Mouse (Mus musculus) gastrocnemius, postnatal 10 days (tissue): ENCODE measurements at regions not wholly inside any gene's neighbourhood (a gene's known extent, or its start where the extent isn't known, plus 50 kb on each side); places are given as distances from the start of the nearest gene placed in this dataset.
A peak's percentile ranks its signal among the peaks of the same experiment; 100 is the strongest.

Source experiments
- DNase-seq: peaks from one replicate; pipeline ENCODE4 v3.0.0; 2021; ENCODE audit warnings: mixed read lengths

- no peak for DNase-seq
Observed at GRCm38 (mm10) chr8:8274211-8274641, 386.8 kb downstream of the Efnb2 start.

GRCm38 (mm10) chr8:8258855-8259254, 402.2 kb downstream of the Efnb2 start:
- no peak for DNase-seq

- DNase-seq = no peak
Observed at GRCm38 (mm10) chr8:8258231-8258638, 402.8 kb downstream of the Efnb2 start.

GRCm38 (mm10) chr8:8256327-8256726, 404.7 kb downstream of the Efnb2 start:
- no peak for DNase-seq

- no peak for DNase-seq
Observed at GRCm38 (mm10) chr8:8254446-8254845, 406.6 kb downstream of the Efnb2 start.

GRCm38 (mm10) chr8:8244599-8244998, 416.4 kb downstream of the Efnb2 start:
- no peak for DNase-seq

GRCm38 (mm10) chr8:8241755-8242501, 419.1 kb downstream of the Efnb2 start:
- DNase-seq = no peak

- no peak for DNase-seq
Observed at GRCm38 (mm10) chr8:8241051-8241688, 419.9 kb downstream of the Efnb2 start.

GRCm38 (mm10) chr8:8239489-8239888, 421.6 kb downstream of the Efnb2 start:
- no peak for DNase-seq

- no peak for DNase-seq
Observed at GRCm38 (mm10) chr8:8238051-8238450, 423.0 kb downstream of the Efnb2 start.

- DNase-seq = no peak
Observed at GRCm38 (mm10) chr8:8233616-8234015, 427.4 kb downstream of the Efnb2 start.

- DNase-seq = no peak
Observed at GRCm38 (mm10) chr8:8233156-8233555, 427.9 kb downstream of the Efnb2 start.

- no peak for DNase-seq
Observed at GRCm38 (mm10) chr8:8231996-8232632, 428.9 kb downstream of the Efnb2 start.

- DNase-seq = no peak
Observed at GRCm38 (mm10) chr8:8231308-8231985, 429.6 kb downstream of the Efnb2 start.

- DNase-seq = no peak
Observed at GRCm38 (mm10) chr8:8225994-8226393, 435.0 kb downstream of the Efnb2 start.

- peak; percentile 10 for DNase-seq
Observed at GRCm38 (mm10) chr8:8225175-8225830, 435.7 kb downstream of the Efnb2 start.

- DNase-seq = no peak
Observed at GRCm38 (mm10) chr8:8220395-8221031, 440.5 kb downstream of the Efnb2 start.

- DNase-seq = no peak
Observed at GRCm38 (mm10) chr8:8219701-8220394, 441.2 kb downstream of the Efnb2 start.

GRCm38 (mm10) chr8:8193036-8193435, 468.0 kb downstream of the Efnb2 start:
- DNase-seq = no peak

- DNase-seq = no peak
Observed at GRCm38 (mm10) chr8:8186046-8186445, 475.0 kb downstream of the Efnb2 start.

- DNase-seq = no peak
Observed at GRCm38 (mm10) chr8:8183233-8183622, 477.8 kb downstream of the Efnb2 start.
